Mouse (Mus musculus) cerebellum, adult 9-11 months (tissue): ENCODE data around the gene Rpl13.
A peak's percentile ranks its signal among the peaks of the same experiment; 100 is the strongest.

Source experiments
- DNase-seq: peaks from one replicate; pipeline ENCODE4 v3.0.0; 2022

Gene Rpl13

DNA sequence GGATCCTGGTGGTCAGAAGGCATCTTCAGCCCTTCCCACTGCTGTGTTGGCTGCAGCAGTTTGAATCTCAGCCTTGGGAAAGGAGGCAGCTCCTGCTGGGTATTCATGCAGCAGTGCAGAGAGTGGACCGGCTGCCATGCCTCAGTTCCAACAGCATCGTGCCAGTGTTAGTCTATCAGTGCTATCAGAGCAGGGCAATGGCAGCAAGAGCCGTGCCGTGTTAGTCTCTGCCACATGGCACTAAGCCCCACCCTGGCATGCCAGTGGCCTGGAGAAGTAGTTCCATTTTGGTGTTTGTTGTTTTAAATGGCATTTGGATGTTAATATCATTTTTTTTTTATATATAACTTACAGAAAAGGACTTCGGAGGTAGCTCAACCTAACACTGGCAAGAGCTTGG, 6.8 kb downstream of the Rpl13 start:
- DNase-seq = no peak

DNA sequence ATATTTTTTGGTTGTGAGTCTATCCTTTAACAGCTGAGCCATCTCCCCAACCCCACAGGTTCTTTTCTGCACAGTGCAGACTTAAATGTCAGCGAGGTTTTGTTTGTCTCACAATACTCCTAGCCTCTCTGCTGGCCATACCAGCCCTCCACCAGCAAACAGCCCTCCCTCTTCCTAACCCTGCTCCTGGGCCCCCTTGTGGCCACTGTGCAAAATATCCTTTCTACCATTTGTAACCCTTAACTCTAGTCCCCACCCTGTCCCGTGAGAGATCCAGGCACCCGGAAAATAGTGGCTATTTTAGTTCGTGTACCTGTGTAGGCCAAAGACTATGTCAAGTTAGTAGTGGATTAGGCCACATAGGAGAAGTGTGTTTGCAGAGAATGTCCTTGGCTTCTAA, 8.5 kb downstream of the Rpl13 start:
- no peak for DNase-seq

DNA sequence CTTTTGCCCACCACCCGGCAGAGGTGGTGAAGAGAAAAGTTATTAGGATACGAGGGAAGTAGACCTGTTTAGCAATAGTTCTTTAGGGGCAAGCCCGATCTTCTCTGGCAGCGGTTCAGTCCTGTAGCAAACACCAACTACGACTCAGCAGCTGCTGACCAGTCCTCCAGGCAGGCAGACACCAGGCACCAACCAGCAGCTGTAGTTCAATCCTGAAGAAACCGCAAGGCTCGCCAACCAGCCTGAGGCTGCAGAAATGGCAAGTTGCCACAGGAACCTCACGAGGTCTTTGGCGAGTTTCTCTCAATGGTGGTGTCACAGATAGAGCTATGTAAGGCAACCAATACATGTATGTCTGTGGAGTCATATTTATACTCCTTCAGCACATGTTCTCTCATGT, 10.7 kb downstream of the Rpl13 start:
- no peak for DNase-seq

DNA sequence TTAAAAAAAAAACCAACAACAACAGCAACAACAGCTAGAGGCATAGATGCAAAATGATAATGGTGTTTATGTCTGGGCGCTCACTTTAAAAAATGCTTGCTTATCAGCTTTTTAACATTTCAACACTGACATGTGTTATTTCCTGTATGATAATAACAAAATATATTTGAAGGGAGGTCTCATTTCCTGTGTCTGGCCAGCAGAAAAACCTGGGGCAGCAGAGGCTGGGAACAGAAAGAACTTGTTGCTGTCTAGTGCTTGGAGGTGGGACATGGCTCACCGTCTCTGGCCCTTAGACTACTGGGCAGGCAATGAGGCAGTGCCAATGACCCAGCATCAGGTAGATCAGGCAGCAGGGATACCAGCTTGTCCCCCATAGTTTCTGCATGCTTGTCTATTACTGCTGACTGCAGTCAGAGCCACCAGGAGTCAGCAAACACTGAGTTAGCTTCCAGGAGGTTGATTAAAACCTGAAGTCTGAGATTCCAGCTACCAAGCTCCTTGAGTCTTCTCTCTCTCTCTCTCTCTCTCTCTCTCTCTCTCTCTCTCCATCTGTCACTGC, 11.8 kb downstream of the Rpl13 start:
- DNase-seq = no peak

DNA sequence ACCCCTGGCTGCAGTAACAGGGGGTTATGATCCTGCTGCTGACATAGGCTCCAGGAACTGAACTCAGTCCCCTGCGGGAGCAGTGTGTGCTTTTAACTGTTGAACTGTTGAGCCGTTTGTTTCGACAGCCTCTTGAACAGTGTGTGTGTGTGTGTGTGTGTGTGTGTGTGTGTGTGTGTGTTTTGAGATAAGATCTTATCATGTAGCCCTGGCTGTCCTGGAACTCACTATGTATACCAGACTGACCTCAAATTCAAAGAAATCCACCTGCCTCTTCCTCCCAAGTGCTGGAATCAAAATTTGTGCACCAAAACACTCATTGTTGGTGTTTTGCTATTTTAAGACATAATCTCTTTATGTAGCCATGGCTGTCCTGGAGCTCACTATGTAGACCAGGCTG, 12.5 kb downstream of the Rpl13 start:
- no peak for DNase-seq

DNA sequence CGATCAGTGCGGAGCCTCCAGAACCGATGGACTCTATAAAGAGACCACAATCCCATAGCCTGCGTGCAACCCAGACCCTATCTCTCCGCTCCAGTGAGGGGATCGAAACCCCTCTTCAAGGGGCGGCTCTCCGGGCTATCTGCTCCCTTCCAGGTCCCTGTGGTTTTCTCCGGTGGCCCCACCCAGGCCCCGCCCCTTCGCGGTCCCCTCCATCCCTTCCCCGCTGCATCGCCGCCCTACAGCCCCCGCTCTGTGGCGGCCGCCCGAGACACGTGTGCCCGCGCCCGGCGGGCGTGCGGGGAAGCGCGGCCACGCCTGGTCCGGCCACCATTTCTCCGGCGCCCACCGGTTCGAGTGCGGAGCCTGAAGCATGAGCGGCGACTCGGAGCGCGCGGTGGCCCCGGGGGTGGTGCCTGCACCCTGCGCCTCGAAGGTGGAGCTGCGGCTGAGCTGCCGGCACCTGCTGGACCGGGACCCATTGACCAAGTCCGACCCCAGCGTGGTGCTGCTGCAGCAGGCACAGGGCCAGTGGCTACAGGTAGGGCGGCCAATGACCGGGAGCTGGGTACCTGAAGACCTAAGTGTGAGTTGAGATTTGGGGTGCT, 15.1 kb downstream of the Rpl13 start, which contains the start of gene Cpne7:
Gene Cpne7, plus strand, starts transcription at position 248 of the 605 bp plus-strand sequence.
- no peak for DNase-seq

DNA sequence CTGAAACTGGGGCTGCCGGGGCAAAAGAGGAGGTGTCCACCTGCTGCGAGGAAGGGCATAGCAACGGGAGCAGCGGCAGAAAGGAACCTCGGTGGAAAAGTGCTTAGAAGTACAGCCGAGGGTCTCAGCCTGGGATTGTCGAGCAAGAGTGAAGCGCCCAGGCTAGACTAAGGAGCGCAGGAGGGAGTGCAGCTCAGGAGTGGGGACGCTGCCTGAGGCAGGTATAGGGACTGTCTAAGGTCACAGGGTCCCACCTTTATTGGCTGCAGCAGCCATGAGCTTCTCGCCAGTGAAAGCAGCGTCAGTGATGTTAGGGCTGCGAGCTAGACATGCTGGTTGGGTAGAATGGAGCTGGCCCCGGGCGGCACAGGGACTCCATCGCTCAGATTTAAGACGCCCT, 15.6 kb downstream of the Rpl13 start:
- no peak for DNase-seq

DNA sequence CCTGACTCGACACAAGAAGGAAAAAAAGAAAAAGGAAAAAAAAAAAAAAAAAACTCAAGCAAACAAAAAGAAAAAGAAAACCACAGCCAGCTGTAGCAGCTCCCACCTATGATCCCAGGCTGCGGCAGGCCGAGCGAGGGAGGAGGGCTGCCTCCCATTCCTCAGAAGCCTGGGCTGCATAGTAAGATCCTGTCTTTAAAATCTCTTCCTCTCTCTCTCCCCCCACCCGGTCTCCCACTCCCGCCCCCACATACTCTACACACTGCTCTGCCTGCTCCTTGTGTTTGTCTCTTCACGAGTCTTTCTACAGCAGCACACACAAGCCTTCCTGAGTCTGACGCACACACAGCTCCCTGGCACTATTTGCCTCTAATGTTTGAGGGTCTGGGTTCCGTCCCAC, 19.9 kb downstream of the Rpl13 start:
- no peak for DNase-seq

DNA sequence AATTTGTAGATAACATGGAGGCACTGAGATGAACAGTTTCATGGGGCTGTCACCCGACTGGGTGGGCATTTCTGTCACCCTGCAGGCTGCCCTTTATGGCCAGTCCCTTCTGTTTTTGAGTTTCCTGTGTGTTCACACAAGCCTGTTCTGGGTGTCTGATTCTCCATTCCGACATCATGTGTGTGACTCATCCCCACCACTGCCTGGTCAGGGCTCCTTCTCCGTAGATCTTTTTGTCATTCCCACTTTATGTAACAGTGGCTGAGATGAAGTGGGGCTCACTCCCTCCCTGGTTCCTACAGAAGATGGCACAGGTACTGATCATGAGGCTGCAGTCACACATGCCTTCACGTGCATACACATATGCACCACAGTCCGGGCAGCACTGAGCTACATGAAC, 20.5 kb downstream of the Rpl13 start:
- no peak for DNase-seq

DNA sequence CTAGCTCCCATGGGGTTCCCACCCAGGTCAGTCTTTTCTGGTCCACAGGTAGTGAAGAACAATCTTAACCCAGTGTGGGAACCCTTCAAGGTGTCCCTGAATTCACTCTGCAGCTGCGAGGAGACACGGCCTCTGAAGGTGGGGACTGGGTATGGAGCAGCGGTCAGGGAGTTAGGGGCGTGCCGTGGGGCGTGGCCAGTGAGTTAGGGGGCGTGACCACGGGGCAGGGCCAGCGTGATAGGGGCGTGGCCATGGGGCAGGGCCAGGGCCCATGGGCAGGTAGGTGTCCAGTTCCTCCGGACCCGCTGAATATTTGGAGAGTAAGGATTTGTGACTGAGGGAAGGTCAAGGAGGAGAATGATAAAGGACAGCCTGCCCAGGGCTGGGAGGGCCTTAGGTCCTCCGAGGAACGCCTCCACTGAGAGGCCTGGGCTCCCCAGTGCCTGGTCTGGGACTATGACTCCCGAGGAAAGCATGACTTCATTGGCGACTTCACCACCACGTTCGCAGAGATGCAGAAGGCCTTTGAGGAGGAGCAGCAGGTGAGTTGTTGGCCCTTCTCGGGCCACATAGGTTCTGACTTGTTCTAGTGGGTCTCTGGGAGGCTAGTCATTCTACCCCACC, 24.2 kb downstream of the Rpl13 start:
- DNase-seq = no peak

DNA sequence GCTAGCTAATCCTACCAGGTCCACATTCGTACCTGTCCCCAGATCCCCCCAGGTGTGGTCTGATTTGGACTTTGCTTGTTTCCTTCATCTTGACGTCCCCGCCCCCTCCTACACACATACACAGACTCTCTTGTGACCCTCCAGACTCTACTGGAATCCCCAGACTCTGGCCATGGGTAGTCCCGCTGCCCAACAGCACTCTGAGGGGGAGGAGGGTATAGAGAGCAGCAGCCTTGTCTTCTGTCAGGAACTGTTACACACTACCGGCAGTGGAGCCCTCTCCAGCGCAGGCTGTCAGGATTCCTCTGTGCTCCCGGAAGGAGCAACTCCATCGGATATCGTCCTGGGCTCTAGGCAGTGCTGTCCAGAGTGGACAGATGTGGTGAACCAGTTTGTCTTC, 28.9 kb downstream of the Rpl13 start:
- no peak for DNase-seq

DNA sequence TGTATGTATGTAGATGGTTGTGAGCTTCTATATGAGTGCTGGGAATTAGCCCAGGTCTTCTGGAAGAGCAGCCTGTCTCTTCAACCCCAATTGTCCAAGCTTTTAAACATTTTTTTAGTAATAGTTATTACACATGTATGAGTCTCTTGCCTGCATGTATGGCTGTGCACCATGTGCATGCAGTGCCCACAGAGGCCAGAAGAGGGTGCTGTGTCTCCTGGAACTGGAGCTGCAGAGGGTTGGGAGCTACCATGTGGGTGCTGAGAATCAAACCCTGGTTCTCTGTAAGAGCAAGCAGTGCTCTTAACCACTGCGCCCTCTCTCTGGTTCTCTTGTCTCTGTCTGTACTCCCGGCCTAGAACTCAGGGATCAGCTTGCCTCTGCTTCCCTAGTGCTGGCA, 30.8 kb downstream of the Rpl13 start:
- DNase-seq = no peak

DNA sequence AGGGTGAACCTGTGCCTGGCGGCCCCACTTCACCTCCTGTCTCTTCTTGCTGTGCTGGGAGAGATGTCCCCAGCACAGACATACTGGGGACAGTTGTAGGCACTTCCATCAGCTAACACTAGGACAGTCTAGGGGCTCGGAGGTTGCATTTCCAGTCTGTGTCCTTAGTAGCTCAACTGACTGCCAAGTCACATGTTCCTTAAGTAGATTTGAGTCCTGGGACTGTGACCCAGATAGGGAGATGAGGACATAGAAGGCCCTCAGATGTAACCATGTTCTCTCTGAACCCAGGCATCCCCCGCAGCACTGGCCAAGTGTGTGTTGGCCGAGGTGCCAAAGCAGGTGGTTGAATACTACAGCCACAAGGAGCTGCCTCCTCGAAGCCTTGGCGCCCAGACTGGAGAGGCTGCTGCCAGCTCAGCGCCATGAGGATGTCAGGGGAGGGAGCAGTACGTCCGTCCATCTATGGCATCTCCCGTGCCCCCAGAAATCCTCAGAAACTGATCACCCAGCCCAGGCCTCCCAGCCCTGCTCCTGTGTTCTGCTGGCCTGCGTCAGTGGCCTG, 32.1 kb downstream of the Rpl13 start:
- DNase-seq = no peak

DNA sequence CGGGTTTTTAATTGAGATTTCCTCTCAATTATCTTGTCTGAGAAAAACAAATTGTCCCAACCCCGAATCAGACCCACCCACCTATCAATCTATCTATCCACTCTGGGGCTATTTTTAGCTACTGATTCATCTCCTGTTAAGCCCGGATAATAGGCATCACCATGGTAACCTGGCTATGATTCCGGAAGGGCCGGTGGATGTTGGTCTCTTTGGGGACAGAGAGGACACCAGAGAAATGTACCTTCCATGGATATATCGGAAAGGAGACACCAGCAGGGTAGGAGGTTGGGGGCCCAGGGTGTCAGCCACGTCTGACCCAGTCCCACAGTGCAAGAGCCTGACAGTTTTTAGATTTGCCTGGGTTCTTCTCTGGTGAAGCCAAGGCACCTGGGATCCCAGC, 33.3 kb downstream of the Rpl13 start:
- no peak for DNase-seq

DNA sequence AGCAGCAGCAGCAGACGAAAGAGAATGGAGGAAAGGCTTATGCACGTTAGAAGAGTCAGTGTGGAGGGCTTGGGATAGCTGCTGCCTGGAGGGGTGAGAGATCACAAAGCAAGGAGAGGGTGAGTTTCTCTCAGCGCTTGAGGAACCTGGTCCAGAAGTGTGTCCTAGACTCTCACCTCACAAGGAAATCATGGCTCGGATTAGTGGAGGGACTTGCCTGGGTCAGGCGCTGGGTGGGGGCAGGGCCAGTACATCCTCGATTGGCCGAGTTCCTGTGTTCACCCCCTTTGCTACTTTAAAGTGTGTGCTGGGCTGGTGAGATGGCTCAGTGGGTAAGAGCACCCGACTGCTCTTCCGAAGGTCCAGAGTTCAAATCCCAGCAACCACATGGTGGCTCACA, 33.7 kb downstream of the Rpl13 start:
- DNase-seq = no peak

DNA sequence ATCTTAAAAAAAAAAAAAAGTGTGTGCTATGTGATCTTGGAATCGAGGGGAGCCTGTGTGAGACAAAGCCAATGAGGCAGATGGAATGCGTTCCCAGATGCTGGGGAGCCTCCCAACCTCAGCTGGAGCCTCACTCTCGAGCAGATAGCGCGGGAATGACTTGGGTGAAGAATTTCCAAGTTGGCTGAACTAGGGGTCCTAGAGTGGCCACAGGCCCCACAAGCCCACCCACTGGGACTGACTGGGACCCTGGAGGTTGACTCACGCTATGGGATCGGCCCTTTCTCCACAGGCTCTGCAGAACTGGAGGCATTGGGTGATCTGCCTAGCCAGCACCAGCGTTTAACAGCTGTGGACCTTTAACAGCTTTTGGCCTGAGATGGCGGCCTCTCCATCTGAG, 34.1 kb downstream of the Rpl13 start:
- no peak for DNase-seq

DNA sequence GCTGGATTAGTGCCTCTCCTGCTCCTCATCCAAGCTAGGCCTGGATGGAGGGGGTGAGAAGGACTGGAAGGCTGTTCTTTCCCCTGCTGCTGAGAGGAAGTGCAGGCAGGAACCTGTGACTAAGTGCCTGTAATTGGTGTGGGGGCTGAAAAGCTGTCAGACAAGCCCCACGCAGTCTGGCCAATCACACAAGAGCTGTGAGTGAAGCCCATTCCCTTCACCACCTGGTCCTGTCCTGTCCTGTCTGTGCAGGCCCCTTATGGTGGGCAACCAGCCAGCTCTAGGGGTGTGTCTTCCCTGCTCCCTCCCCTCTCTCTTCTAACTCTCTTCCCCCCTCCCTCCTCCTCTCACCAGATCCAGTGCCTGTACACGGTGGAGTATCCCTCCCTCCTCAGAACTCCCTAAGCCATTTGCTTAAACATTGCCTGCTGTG, 35.5 kb downstream of the Rpl13 start:
- no peak for DNase-seq

DNA sequence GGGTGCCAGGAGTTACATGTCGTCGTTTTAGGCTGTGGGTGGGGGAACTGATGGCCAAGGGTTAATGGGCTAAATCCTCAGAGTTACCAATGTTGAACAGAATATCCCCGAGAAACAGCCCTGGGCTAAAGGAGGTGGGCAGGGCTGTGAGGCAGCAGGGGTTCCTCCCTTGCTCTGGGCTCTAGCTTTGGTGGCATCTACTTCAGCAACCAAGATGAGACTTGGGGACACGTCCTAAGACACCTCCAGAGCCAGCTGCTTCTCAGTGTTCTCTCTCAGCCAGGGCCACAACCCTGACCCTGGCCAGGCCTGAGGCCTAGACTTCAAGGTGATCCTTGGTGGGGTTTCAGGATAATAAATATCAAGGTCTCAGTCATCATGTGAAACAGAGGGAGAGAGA, 36.6 kb downstream of the Rpl13 start:
- no peak for DNase-seq

DNA sequence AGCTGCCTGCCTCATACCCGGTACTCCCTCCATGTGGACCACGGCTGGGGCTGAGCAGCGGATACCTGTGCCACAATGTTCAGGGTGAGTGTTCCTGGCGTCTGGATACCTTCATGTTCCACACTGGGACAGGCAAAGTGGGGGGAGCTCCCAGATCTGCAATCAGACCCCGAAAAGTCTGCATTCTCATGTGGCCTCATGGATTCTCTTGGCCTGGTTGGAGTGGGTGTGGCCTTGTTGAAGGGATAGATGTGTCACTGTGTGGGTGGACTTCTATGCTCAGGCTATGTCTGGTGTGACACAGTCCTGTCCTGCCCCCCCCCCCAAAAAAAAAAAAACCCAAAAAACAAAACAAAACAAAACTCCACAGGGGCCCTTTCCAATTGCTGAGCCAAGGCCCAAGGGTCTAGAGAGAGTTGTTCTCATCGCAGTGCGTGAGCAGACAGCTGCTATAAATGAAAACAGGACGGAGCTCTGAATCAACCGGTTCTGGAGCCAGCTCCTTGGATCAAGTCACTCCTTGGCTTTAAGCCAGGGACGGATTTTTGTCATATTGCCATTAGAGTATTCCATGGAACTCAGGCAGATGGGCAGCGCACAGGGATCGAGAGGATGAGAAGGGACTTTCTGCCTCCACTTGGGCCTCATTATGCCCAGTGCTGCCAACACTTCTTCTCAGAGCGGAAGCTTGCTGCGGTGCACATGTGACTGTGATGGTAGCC, 39.8 kb downstream of the Rpl13 start:
- DNase-seq = peak; percentile 83

DNA sequence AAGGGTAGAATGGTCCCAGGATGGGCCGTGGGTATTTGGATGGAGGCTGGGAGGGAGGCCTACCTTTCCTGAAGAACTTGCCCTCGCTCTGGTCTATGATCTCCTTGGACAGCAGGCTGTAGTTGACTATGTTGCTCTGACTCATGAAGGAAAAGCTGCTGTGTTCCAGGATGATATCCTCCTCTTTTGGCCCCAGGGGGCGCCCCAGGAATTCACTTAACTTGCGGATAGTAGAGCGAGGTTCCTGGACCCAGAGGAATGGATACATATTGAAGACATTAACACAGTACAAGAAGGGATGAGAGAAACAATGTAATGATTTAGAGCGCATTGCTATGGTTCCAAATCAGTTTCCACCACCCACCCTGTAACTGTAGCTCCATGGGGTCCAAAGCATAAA, 43.1 kb downstream of the Rpl13 start:
- no peak for DNase-seq

DNA sequence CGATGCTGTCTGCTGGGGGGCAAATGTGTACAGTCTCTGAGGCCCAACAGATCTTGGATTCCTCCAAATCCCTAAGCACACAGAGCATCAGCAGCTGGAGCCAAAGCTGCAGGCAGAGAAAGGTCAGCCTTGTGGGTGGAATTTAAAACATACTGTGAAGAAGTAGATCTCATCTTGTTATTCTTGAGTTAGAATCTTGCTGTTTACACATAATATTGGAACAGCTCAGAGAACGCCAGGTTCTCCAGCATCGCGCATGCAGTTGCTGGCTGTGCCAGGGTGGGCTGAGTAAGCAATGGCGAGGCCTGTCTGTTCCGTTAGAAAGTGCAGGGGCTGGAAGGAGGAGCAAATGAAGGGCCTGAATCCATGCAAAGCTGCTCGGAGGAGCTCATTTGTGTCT, 44.2 kb downstream of the Rpl13 start:
- no peak for DNase-seq

DNA sequence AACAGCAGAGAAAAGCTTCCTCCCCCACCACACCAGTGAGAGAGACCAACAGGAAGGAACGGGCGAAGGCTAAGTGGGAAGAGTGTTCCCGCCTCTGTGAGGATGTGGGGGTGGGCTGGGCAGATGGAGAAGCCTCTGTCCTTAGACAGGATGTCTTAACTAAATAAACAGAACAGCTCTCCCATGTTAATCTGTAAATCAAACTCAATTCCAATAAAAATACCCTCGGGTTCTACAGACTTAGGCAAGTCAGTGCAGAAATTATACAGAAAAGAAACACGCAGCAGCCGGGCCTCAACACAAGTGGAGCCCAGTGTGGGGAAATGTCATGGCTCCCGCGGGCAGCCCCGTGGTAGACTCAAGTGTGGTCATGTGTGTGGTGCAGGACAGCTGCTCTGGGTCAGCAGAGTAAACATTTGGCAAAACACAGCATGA, 48.6 kb downstream of the Rpl13 start:
- DNase-seq = no peak
